Mouse (Mus musculus) heart, postnatal 14 days (tissue): ENCODE measurements around the gene Cep295nl. TPM values are rescaled to one million over a fixed set of nuclear protein-coding genes. Genes with fewer than 3 reads are reported as not detected.

Source experiments
- DNase-seq, 2 experiments: peaks; one replicate each; pipeline ENCODE4 v3.0.0; 2021 to 2022
- intact Hi-C: fragments of 180-260 bp; cut with DNase I; formaldehyde crosslinking; loops from one replicate; pipeline ENCODE4 v1.15.1; 2025
- total RNA-seq, 2 experiments: library from RNA; stranded (reverse); gene quantifications; 2 replicates each; pipeline ENCODE4 v1.2.3; 2021

Cep295nl gene
- total RNA-seq, 2 experiments from 2014 or later: 1.00 to 2.0 TPM

GRCm38 (mm10) chr11:118360491-118360890 is 18.2 kb upstream of the Cep295nl start:
- intact Hi-C loops: no loop called here
- DNase-seq: peak; percentile 44 to 45

GRCm38 (mm10) chr11:118355640-118356039 is 13.3 kb upstream of the Cep295nl start, which contains the start of gene Timp2:
Gene Timp2 (minus strand): TSS chr11:118355740.
- intact Hi-C loops: loop anchor here (2.0 kb wide), 1 partner anchor 37 kb away; no protein-coding TSS in a partner anchor
- no peak for DNase-seq

- intact Hi-C loops: loop anchor here (2.0 kb wide), 1 partner anchor 36 kb away; no protein-coding TSS in a partner anchor
- DNase-seq: peak; percentile 94 to 95
Observed at GRCm38 (mm10) chr11:118355205-118355604, 12.9 kb upstream of the Cep295nl start.

DNA sequence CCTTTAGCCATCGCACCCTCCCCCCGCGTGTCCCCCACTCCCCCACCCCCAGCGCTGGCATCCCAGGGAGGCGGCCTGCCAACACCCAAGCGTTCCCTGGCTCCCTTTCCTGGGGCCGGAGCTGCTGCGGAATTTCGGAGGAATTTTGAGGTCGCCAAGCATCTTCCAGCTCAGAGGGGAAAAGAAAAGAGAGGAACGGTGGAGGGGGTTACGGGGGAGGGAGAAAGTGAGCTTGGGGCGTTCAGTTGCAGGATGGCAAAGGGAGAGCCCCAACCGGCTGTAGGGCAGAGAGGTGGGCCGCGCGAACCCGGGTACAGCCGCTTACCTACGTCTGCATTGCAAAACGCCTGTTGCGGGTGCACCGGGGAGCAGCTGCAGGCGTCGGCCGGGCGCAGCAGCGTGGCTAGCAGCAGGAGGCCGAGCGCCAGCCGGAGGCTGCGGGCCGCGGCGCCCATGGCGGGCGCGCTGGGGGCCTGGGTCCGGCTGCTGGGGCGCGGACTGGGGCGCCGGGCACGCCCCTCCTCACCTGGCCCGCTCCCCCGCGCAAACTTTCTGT is 12.4 kb upstream of the Cep295nl start:
- peak; percentile 63 to 80 for DNase-seq
- intact Hi-C loops: loop anchor here (2.0 kb wide), 1 partner anchor 36 kb away; no protein-coding TSS in a partner anchor

GRCm38 (mm10) chr11:118349494-118349893 is 7.2 kb upstream of the Cep295nl start:
- intact Hi-C loops: no loop called here
- no peak for DNase-seq

DNA sequence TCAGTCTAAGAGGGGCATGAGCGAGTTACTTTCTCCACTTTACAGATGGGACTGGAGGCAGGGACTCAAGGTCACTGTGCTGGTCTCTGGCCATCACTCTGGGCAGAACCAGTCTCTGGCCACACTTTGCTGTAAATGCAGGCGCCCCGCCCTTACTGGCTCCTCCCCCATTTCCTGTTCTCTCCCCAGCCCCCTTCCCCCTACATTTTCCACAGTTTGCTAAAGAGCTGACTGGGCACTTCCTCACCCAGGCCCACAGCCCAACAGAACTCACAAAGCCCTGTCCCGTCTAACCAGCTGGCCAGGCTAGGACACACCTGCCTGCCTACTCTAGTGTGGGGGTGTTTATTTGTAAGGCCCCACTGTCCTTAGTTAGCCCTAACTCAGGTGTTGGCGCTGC is 6.6 kb upstream of the Cep295nl start:
- intact Hi-C loops: no loop called here
- DNase-seq: peak; percentile 62 to 67

- no peak for DNase-seq
- intact Hi-C loops: no loop called here
Observed at GRCm38 (mm10) chr11:118348419-118348818, 6.1 kb upstream of the Cep295nl start.

DNA sequence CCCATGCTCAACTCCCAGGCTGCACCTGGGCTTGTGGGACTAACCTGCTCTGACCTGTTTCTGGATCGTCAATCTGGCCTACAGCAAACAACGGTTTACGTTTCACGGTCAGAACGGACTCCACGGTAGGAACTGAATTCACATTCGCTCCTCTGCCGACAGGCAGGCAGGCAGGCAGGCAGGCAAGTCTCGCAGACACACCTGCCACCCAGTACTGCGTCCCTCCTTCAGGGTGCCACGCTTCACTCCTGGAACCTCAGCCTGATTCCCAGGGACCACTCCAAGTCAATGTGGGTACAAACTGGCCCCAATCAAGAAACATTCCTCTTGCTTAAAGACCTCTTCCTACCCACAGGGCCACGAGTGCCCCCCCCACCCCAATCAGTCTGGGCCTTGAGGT is 5.6 kb upstream of the Cep295nl start:
- intact Hi-C loops: no loop called here

DNA sequence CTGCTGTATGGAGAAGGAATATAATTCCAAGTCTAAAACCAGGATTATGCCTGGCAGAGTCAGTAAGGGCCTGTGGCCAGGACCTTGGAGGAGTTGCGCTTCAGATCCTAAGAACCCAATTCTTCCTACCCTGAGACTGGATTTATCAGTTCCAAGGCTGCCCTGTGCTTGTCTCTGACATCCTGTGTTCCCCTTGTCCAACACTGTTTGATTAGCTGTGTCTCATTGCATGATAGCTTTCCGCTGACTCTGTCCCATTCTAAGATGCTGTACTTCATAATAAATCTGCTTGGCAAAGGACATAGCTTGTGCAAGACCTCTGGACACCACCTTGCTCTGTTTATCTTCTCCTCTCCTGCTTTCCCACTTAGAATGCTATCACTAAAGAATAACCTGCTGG is 5.1 kb upstream of the Cep295nl start:
- DNase-seq: no peak
- intact Hi-C loops: no loop called here

More for the DNA sequence above, 5.6 kb upstream of the Cep295nl start:
- DNase-seq: no peak

GRCm38 (mm10) chr11:118346395-118347096 is 4.2 kb upstream of the Cep295nl start:
- no peak for DNase-seq
- intact Hi-C loops: no loop called here

- DNase-seq: peak; percentile 49 to 59
- intact Hi-C loops: no loop called here
Observed at GRCm38 (mm10) chr11:118345693-118346092, 3.4 kb upstream of the Cep295nl start.

DNA sequence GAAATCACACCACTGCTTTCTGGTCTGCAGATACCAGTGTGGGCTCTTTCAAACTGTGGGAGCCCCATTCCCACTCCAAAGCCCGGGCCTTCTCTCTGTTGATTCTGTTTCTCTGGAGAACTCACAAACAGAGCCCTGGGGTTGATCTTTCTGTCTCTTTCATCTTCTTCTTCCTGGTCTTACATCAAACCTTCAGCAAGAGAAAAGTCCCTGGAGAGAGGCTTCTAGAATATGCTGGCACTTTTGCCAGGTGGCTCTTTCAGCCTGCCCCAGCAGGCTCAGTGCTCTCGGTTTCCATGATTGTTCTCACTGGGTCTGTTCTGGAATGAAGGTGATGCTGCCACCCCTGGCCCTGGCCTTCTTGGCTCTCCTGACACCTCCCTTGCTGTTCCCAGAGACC is 1.3 kb upstream of the Cep295nl start:
- intact Hi-C loops: no loop called here
- no peak for DNase-seq

- intact Hi-C loops: no loop called here
- DNase-seq: no peak
Observed at GRCm38 (mm10) chr11:118337491-118338168, 4.7 kb downstream of the Cep295nl start.

- intact Hi-C loops: no loop called here
- DNase-seq: no peak
Observed at GRCm38 (mm10) chr11:118333431-118333830, 8.9 kb downstream of the Cep295nl start.

DNA sequence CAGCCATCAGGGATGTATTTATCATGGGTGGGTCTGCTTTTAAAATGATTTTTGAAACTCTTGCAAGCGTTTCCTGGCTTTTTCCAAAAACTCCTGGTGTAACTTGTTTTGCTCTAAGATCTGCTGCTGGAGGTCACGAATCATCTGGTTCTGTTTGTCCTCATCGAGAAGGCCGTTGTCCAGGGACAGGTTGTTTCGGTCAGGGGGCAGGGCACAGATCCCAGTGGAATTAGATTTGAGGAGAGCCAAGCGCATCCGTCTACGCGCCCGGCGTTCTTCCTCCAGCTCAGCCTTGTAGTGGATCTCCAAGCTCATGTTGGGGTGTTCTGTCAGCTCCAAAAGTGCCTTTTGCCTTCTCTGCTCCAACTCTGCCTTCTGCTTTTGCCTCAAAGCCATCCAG is 9.9 kb downstream of the Cep295nl start:
- DNase-seq: peak in 1 of 2 experiments; percentile 48
- intact Hi-C loops: no loop called here

DNA sequence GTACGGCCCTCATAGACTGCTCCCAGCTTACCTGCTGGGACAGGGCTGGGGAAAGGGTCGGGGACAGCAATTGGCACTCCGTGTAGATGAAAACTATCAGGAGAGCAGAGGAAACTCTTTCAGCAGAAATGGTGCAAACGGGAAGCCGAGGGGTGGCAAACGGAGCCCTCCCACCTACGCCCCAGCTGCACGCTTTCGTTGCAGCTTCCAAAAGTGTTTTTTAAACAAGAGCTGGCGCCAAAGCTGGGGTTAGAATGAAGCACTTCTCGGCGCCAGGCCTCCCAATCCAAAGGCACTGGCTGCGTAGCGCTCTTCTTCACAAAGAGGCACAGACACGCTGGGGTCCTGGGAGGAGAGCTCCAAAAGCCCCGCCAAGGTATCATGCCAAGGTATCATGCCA is 11.5 kb downstream of the Cep295nl start:
- no peak for DNase-seq
- intact Hi-C loops: no loop called here

DNA sequence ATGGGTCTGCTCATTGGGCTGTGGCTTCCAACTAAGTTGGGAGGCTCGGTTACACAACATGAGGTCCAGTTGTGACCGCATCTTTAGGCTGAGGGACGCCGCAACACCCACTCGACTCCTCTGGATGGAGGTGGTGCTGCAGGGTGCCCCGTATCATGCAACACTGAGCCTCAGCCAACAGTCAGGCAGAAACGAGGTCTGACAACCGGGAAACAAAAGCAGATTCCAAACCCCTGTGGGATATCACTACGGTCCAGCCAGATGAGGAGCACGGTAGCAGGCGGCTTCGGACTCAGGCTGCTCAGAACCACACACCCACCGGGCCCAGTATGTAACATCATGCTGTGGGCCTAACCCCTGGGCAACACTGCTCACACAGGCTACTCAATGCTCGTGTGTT is 11.9 kb downstream of the Cep295nl start:
- no peak for DNase-seq
- intact Hi-C loops: no loop called here

DNA sequence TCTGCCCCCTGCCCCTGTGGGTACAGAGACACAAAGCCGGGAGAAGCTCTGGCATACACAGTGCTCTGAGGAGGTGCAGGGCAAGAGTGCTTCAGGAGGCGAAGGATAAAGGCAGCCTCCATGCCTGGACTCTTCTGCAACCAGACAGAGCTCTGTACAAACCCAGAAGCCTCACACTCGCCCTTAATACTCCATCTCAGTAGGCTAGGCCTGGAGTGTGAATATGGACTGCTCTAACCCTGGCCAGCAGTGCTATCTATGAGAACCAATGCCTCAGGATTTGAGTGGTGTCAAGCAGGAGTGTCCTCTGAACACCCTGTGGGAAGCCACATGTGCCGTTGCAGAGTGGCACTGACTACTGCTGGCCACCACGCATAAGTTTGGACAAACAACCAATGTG is 13.4 kb downstream of the Cep295nl start:
- DNase-seq: no peak
- intact Hi-C loops: no loop called here

DNA sequence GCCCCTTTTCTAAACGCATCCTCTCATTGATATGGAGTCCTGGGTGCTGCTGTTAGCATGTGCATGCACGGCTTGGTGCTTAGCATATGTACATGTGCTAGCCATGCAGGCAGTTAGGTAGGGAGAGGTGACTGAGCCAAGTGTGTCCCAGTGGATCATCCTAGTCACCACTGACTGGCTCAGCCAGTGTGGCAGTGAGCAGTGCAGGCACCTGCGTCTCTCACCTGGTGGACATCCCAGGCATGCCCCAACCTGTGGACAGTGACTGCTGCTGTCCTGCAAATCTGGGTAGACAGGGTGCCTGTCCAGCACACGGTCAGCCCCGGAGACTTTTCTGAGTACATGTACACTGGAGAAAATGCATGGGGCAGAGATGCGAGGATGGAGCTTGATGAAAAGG is 13.8 kb downstream of the Cep295nl start:
- intact Hi-C loops: no loop called here
- DNase-seq: no peak

DNA sequence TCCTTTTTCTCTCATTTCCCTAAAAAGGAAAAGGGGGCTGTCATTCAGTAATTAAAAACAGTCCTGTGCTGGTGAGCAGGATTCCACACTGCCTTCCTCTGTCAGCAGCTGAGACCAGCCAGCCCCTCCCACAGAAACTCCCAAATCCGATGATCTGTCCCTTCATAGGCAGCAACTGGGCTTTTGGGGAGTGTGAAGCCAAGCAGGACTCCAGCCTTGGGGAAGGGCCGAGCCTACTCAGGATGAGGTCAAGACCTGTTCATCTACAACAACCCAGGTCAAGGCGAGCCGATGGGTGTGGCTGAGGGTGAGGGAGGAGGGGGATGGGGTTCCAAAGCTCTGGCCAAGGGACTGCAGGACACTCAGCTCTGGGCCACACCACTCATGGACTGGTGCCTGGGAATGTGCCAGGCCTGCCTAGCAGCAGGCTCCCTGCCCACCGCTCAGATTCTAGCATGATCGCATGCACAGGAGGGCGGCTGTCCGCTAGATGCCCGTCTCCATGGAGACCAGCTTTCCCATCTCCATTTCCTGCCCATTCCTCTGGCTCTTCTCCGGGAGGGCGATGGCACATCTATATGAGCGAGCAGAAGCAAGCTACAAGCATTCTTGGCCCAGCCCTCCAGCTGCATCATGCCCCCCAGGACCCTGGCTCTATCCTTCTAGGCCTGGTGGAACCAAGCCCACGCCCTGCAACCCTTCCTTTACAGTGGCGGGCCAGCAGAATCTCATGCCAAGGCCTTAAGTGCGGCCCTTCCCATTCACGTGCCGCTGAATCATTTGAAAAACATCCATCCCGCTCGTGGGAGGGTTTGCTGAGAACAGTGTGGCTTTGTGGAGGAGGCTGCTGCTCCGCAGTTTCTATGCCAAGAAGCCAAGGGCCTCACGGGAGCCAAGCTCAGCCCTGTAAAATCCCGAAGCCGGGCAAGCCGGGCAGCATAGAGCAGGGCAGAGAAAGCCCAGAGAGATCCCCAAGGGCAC is 15.0 kb downstream of the Cep295nl start:
- DNase-seq: peak; percentile 70 to 75
- intact Hi-C loops: no loop called here
